Mouse (Mus musculus) neural tube, embryonic 11.5 days (tissue): Measurements from ENCODE around the gene Hoxd10. TPM values are rescaled to one million over a fixed set of nuclear protein-coding genes. Genes with fewer than 3 reads are reported as not detected.

Experiments used
- ATAC-seq: fragments of 200-750 bp; cut with Nextera tagmentation; 2 replicates; pipeline ENCODE4 v1.8.0; 2017; ENCODE audit warnings: moderate number of reproducible peaks, mild to moderate bottlenecking, moderate TSS enrichment, moderate library complexity; ENCODE audit not compliant: insufficient read depth, low FRiP score, low TSS enrichment
- DNase-seq: peaks from one replicate; pipeline ENCODE4 v3.0.0-alpha.2; 2015; ENCODE audit warnings: low spot score
- H3K27ac ChIP-seq: fragments of 300-500 bp; sonication (generic); 2 replicates; pipeline ENCODE4 v1.5.1; 2014; ENCODE audit warnings: low read depth, mild to moderate bottlenecking, low read length
- H3K27me3 ChIP-seq: fragments of 300-500 bp; sonication (generic); 2 replicates; pipeline ENCODE4 v1.6.1; 2014; ENCODE audit warnings: mild to moderate bottlenecking, low read length, mixed read lengths; ENCODE audit not compliant: control insufficient read depth, insufficient read depth
- H3K36me3 ChIP-seq: fragments of 300-500 bp; sonication (generic); 2 replicates; pipeline ENCODE4 v1.6.1; 2014; ENCODE audit warnings: mild to moderate bottlenecking, low read length, moderate library complexity, mixed read lengths; ENCODE audit not compliant: control insufficient read depth, insufficient read depth
- H3K4me1 ChIP-seq: fragments of 300-500 bp; sonication (generic); 2 replicates; pipeline ENCODE4 v1.6.1; 2014; ENCODE audit warnings: low read length, mixed read lengths; ENCODE audit not compliant: control insufficient read depth, insufficient read depth
- H3K4me2 ChIP-seq: fragments of 300-500 bp; sonication (generic); 2 replicates; pipeline ENCODE4 v1.6.1; 2014; ENCODE audit warnings: low read depth, mild to moderate bottlenecking, moderate library complexity
- H3K4me3 ChIP-seq: fragments of 300-500 bp; sonication (generic); 2 replicates; pipeline ENCODE4 v1.5.1; 2014; ENCODE audit warnings: low read depth, low read length
- H3K9ac ChIP-seq: fragments of 300-500 bp; sonication (generic); 2 replicates; pipeline ENCODE4 v1.6.1; 2014; ENCODE audit warnings: mild to moderate bottlenecking, low read length
- H3K9me3 ChIP-seq: fragments of 300-500 bp; sonication (generic); 2 replicates; pipeline ENCODE4 v1.6.1; 2016; ENCODE audit warnings: low read length; ENCODE audit not compliant: control insufficient read depth
- WGBS: fragments of 180-500 bp; shearing (Covaris S2); extraction: QIAGEN DNeasy Blood & Tissue Kit; methylation state at CpG from one replicate; pipeline ENCODE4 v1.1.7; 2014; 5-methylcytosine and 5-hydroxymethylcytosine counted together
- polyA plus RNA-seq: library from polyadenylated mRNA; unstranded; fragments of >200 nt; fragmentation: Nextera tagmentation; extraction: Ambion mirVana; gene quantifications from 2 replicates; pipeline ENCODE4 v1.2.1, GENCODE M21; 2014

Gene Hoxd10
- polyA plus RNA-seq, 1 experiment from 2014 or later, result 29.3 TPM

DNA sequence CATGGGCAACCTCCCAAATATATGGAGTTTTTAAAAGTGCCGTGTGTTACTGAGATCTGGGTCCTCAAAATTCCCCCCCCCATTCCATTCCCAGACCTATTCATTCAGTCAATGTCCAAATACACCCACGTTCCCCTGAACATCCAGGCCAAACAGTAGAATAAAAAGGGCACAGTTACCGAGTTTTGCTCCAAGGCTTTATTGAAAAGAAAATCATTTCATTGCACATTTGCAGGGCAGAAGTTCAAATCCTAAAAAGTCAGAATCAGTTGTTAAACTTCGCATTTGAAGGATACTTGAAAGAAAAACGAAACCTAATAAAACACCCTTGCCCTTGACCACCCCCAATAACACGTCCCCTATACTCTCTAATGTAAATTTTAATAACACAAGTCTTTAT, 11.1 kb downstream of the Hoxd10 start:
- H3K4me2 ChIP-seq, result peak overlapping the region; percentile 85
- no peak overlapping the region; the same call in 1 of the 2 replicates for H3K9ac ChIP-seq
- no peak overlapping the region for H3K27ac ChIP-seq
- no peak for DNase-seq
- H3K9me3 ChIP-seq, result no peaks in the 10 kb centered on the region
- H3K36me3 ChIP-seq, result no peaks in the 10 kb centered on the region
- peaks cover 7% of the 10 kb centered on the region; the same call in 1 of the 2 replicates for H3K4me1 ChIP-seq
- peaks cover 46% of the 10 kb centered on the region for H3K27me3 ChIP-seq
- H3K4me3 ChIP-seq, result no peak overlapping the region
- WGBS, result 17% methylated on average over 6 of the region's 6 CpGs
- no peak for ATAC-seq

DNA sequence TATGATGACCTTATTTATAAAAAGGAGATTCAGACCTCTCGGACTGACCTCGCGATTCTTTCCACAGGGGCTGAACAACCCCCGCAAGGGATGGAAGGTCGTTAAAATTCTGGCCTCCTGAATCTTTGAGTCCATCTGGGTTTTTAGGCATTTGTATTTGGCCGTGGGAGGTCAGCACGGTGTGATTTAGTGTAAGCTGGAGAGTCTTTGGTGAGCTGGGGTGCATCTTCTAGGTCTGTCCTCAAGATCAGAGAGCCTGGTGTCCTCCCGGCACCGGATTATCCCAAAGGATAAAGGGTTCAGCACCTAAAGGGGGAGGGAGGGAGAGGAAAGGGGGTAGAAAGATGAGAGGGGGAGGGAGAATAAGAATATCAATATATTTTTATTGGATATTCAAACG, 11.6 kb downstream of the Hoxd10 start:
- H3K36me3 ChIP-seq, result no peaks in the 10 kb centered on the region
- peak overlapping the region; percentile 99 for H3K9ac ChIP-seq
- H3K27ac ChIP-seq, result peak overlapping the region; percentile 100
- H3K27me3 ChIP-seq, result peaks cover 43% of the 10 kb centered on the region
- H3K4me3 ChIP-seq, result peak overlapping the region; percentile 83
- no peaks in the 10 kb centered on the region for H3K9me3 ChIP-seq
- 6% methylated on average over 10 of the region's 10 CpGs for WGBS
- H3K4me1 ChIP-seq, result peaks cover 9% of the 10 kb centered on the region
- H3K4me2 ChIP-seq, result peak overlapping the region; percentile 85
- peak; percentile 32 for DNase-seq
- ATAC-seq, result no peak

GRCm38 (mm10) chr2:74703720-74704392, 12.1 kb downstream of the Hoxd10 start:
- WGBS, result 2% methylated on average over 26 of the region's 26 CpGs
- Histone ChIP-seq H3K27me3 (peaks cover 44% of the 10 kb centered on the region), H3K9ac (peak overlapping the region; percentile 99), H3K4me3 (peak overlapping the region; percentile 83), H3K9me3 (no peaks in the 10 kb centered on the region), H3K27ac (peak overlapping the region; percentile 100), H3K4me2 (peak overlapping the region; percentile 85), H3K36me3 (no peaks in the 10 kb centered on the region), H3K4me1 (peaks cover 14% of the 10 kb centered on the region)
- peak; percentile 50 for DNase-seq
- peak; percentile 8; the same call in 1 of the 2 replicates for ATAC-seq

- Histone ChIP-seq H3K9me3 (no peaks in the 10 kb centered on the region), H3K27ac (peak within 1 kb of the TSS; percentile 100), H3K27me3 (peaks cover 38% of the 10 kb centered on the region), H3K9ac (peak within 1 kb of the TSS; percentile 99), H3K36me3 (no peaks in the 10 kb centered on the region), H3K4me1 (peaks cover 20% of the 10 kb centered on the region), H3K4me3 (peak within 1 kb of the TSS; percentile 83), H3K4me2 (peak within 1 kb of the TSS; percentile 85)
- ATAC-seq (peak; percentile 42), DNase-seq (peak; percentile 87)
- WGBS, result under 1% methylated on average over 43 of the region's 52 CpGs
These were observed 12.8 kb downstream of the Hoxd10 start, which contains the start of gene Hoxd8 for GRCm38 (mm10) chr2:74704393-74704998. Gene Hoxd8 (plus strand): TSS chr2:74704615.

DNA sequence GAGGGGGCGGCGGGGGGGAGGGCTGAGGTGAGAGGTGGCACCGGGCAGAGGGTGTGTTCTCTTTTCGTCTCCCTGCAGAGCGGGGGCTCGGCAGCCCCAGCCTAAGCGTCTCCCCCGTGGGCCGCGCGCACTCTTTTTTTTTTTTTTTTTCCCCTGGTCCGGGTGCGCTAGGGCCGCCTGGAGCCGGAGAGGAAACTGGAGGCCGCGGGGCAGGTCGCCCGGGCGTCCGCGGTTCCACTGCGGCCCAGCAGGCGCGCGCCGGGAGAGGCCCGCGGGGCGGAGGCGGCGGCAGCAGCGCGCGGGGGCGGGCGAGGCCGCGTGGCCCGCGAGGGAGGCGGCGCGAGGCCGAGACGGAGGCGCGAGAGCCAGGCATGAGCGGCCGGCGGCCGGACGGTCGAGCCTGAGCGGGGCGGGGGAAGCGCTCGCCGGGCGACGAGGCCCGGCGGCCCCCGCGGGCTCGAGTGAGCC, 13.3 kb downstream of the Hoxd10 start:
- no peaks in the 10 kb centered on the region for H3K36me3 ChIP-seq
- H3K9ac ChIP-seq, result peak overlapping the region; percentile 99
- H3K4me1 ChIP-seq, result peaks cover 17% of the 10 kb centered on the region
- 0% methylated on average over 31 of the region's 66 CpGs for WGBS
- ATAC-seq, result peak; percentile 33
- peaks cover 34% of the 10 kb centered on the region for H3K27me3 ChIP-seq
- H3K27ac ChIP-seq, result peak overlapping the region; percentile 100
- peak overlapping the region; percentile 85 for H3K4me2 ChIP-seq
- peak overlapping the region; percentile 83 for H3K4me3 ChIP-seq
- DNase-seq, result peak; percentile 57
- no peaks in the 10 kb centered on the region for H3K9me3 ChIP-seq

DNA sequence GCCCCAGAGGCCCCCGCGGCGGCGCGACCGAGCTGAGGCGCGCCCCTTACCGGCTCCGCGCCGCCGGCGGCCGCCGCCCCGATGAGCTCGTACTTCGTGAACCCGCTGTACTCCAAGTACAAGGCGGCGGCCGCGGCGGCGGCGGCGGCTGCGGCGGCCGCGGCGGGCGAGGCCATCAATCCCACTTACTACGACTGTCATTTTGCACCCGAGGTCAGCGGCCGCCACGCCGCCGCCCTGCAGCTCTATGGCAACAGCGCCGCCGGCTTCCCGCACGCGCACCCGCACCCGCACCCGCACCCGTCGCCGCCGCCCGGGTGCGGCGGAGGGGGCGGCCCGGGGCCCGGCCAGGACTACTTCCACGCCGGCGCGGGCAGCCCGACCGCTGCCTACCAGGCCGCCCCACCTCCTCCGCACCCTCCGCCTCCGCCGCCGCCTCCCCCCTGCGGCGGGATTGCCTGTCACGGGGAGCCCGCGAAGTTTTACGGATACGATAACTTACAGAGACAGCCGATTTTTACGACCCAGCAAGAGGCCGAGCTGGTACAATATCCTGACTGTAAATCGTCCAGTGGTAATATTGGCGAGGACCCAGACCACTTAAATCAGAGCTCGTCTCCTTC, 13.9 kb downstream of the Hoxd10 start:
- H3K36me3 ChIP-seq, result no peaks in the 10 kb centered on the region
- H3K4me1 ChIP-seq, result peaks cover 20% of the 10 kb centered on the region
- WGBS, result under 1% methylated on average over 55 of the region's 85 CpGs
- peak overlapping the region; percentile 83 for H3K4me3 ChIP-seq
- H3K9me3 ChIP-seq, result no peaks in the 10 kb centered on the region
- ATAC-seq, result peak; percentile 69
- peaks cover 28% of the 10 kb centered on the region for H3K27me3 ChIP-seq
- peak overlapping the region; percentile 85 for H3K4me2 ChIP-seq
- peak overlapping the region; percentile 99 for H3K9ac ChIP-seq
- peak; percentile 81 for DNase-seq
- peak overlapping the region; percentile 100 for H3K27ac ChIP-seq

GRCm38 (mm10) chr2:74706393-74706960, 14.8 kb downstream of the Hoxd10 start:
- Histone ChIP-seq H3K4me1 (peaks cover 24% of the 10 kb centered on the region), H3K4me3 (peak overlapping the region; percentile 83), H3K27ac (peak overlapping the region; percentile 100), H3K27me3 (peaks cover 20% of the 10 kb centered on the region), H3K36me3 (no peaks in the 10 kb centered on the region), H3K4me2 (peak overlapping the region; percentile 85), H3K9me3 (no peaks in the 10 kb centered on the region), H3K9ac (peak overlapping the region; percentile 99)
- DNase-seq (peak; percentile 22), ATAC-seq (no peak)
- WGBS, result 1% methylated on average over 13 of the region's 13 CpGs

GRCm38 (mm10) chr2:74707599-74707998, 15.9 kb downstream of the Hoxd10 start:
- H3K27ac ChIP-seq, result peak overlapping the region; percentile 58; the same call in 1 of the 2 replicates
- H3K4me2 ChIP-seq, result peak overlapping the region; percentile 85
- H3K9ac ChIP-seq, result peak overlapping the region; percentile 69
- peaks cover 20% of the 10 kb centered on the region for H3K27me3 ChIP-seq
- no peak for ATAC-seq
- peak overlapping the region; percentile 83 for H3K4me3 ChIP-seq
- no peaks in the 10 kb centered on the region for H3K36me3 ChIP-seq
- no peaks in the 10 kb centered on the region for H3K9me3 ChIP-seq
- 8% methylated on average over 7 of the region's 7 CpGs for WGBS
- DNase-seq, result no peak
- peaks cover 24% of the 10 kb centered on the region for H3K4me1 ChIP-seq
